ENCODE assay signal across 8 mouse cellular contexts in genomic region chr7:65610171-65610570, GRCm38 (mm10). TPM values are rescaled to one million over a fixed set of nuclear protein-coding genes. Genes with fewer than 3 reads are reported as not detected.
DNase-seq lines count a peak whose midpoint lies in the region; ATAC-seq lines count a peak whose summit lies in the region.

No protein-coding gene starts in this region.

- H3K4me2 ChIP-seq in hindbrain, embryonic 14.5 days (replicated peaks): no peak overlapping the region
- H3K4me2 ChIP-seq in hindbrain, embryonic 11.5 days (replicated peaks; ENCODE audit: low read depth, low read length): no peak overlapping the region

- no peaks in the 10 kb centered on the region for H3K36me3 ChIP-seq in hindbrain, embryonic 14.5 days (replicated peaks; ENCODE audit: control insufficient read depth, insufficient read depth)
- no peaks in the 10 kb centered on the region for H3K36me3 ChIP-seq in hindbrain, embryonic 11.5 days (ENCODE audit: control insufficient read depth, insufficient read depth, low read length)

- H3K27ac ChIP-seq in hindbrain, embryonic 14.5 days: no peak overlapping the region
- no peak overlapping the region for H3K27ac ChIP-seq in hindbrain, embryonic 11.5 days (ENCODE audit: low read depth, low read length)

- no peak overlapping the region for H3K9ac ChIP-seq in hindbrain, embryonic 14.5 days
- no peak overlapping the region for H3K9ac ChIP-seq in hindbrain, embryonic 11.5 days (ENCODE audit: low read depth, low read length)

- no peak overlapping the region for H3K4me3 ChIP-seq in hindbrain, embryonic 14.5 days (replicated peaks; ENCODE audit: low read length)
- H3K4me3 ChIP-seq in hindbrain, embryonic 11.5 days (ENCODE audit: low read depth, low read length): no peak overlapping the region

- H3K4me1 ChIP-seq in hindbrain, embryonic 14.5 days (replicated peaks; ENCODE audit: control insufficient read depth, insufficient read depth, low read length): no peaks in the 10 kb centered on the region
- H3K4me1 ChIP-seq in hindbrain, embryonic 11.5 days (replicated peaks; ENCODE audit: control insufficient read depth, insufficient read depth, low read length): no peaks in the 10 kb centered on the region

- 76% methylated on average over 5 of the region's 5 CpGs for WGBS in hindbrain, embryonic 14.5 days
- 88% methylated on average over 5 of the region's 5 CpGs for WGBS in hindbrain, embryonic 11.5 days

- peak; percentile 64 for ATAC-seq in hindbrain, embryonic 14.5 days (ENCODE audit: low FRiP score)
- ATAC-seq in hindbrain, embryonic 11.5 days (ENCODE audit: low FRiP score): no peak
- no peak for ATAC-seq in megakaryocyte-erythroid progenitor cell, adult 5-6 weeks (replicated peaks; ENCODE audit: low FRiP score, low TSS enrichment, poor library complexity, severe bottlenecking)

- H3K27me3 ChIP-seq in hindbrain, embryonic 14.5 days (ENCODE audit: control insufficient read depth, insufficient read depth, low read length): no peaks in the 10 kb centered on the region
- no peaks in the 10 kb centered on the region for H3K27me3 ChIP-seq in hindbrain, embryonic 11.5 days (ENCODE audit: control insufficient read depth, insufficient read depth, low read length)

- H3K9me3 ChIP-seq in hindbrain, embryonic 14.5 days (ENCODE audit: control insufficient read depth, low read length): no peaks in the 10 kb centered on the region
- no peaks in the 10 kb centered on the region for H3K9me3 ChIP-seq in hindbrain, embryonic 11.5 days (ENCODE audit: control insufficient read depth, low read length)

- DNase-seq in hindbrain, embryonic 14.5 days (ENCODE audit: low spot score): peak; percentile 63
- no peak for DNase-seq in hindbrain, embryonic 11.5 days (ENCODE audit: low spot score)
- DNase-seq in adrenal gland, adult 2 months: peak; percentile 57
- peak; percentile 40 to 77 for DNase-seq in cerebellum, postnatal 4 days (ENCODE audit: low spot score in 2 of 2)
- peak; percentile 40 to 88 for DNase-seq in left cerebral cortex, adult 8-10 months (ENCODE audit: low spot score in 2 of 2)
- peak; percentile 73 for DNase-seq in right cerebral cortex, postnatal 14 days
- DNase-seq in urinary bladder, postnatal 25 days (ENCODE audit: low spot score): no peak

RNA-seq across cellular contexts. Expression of gene Tarsl2, which starts 34.5 kb away (rescaled TPM):
- polyA plus RNA-seq in hindbrain, embryonic 14.5 days (2014; fragmentation: Nextera tagmentation; extraction: Ambion mirVana): 23.7 and 29.1 TPM in 2 replicates
- polyA plus RNA-seq in hindbrain, embryonic 11.5 days (2014; fragmentation: Nextera tagmentation; extraction: Ambion mirVana): 11.4 and 13.4 TPM in 2 replicates
- total RNA-seq in adrenal gland, adult 2 months (2021): 10 to 100 TPM; 17.2 to 24.4 TPM
- 7.9 and 8.0 TPM in 2 replicates for polyA plus RNA-seq in adrenal gland, adult 2 months (2012; rRNA removed)
- 10 to 100 TPM; 40.1 to 41.8 (median 40.6) TPM for total RNA-seq in left cerebral cortex, adult 8-10 months (2022)
- total RNA-seq in megakaryocyte-erythroid progenitor cell, adult 5-6 weeks (2014; fragmentation: Nextera tagmentation): 36.0 and 45.4 TPM in 2 replicates
- total RNA-seq in megakaryocyte-erythroid progenitor cell, adult 5-6 weeks (2017): 58.1 and 73.2 TPM in 2 replicates

Comparison
In these comparisons a context has a peak if more than half of its experiments do, and no peak if none do; other contexts are left out.
1. DNase-seq: peak in hindbrain, embryonic 14.5 days (single experiment), adrenal gland, adult 2 months (single experiment), cerebellum, postnatal 4 days (2 of 2), left cerebral cortex, adult 8-10 months (2 of 2) and right cerebral cortex, postnatal 14 days (single experiment); none in hindbrain, embryonic 11.5 days (single experiment) and urinary bladder, postnatal 25 days (single experiment).